Mouse (Mus musculus) myocyte (in vitro differentiated cells): ENCODE results near the gene Cenpo. TPM values are rescaled to one million over a fixed set of nuclear protein-coding genes. Genes with fewer than 3 reads are reported as not detected.
A peak's percentile ranks its signal among the peaks of the same experiment; 100 is the strongest.

Experiments used
- H3K27me3 ChIP-seq: one replicate; pipeline ENCODE4 v1.6.1; 2011; ENCODE audit not compliant: control insufficient read depth, insufficient read depth, insufficient read length
- H3K36me3 ChIP-seq: one replicate; pipeline ENCODE4 v1.6.1; 2011; ENCODE audit not compliant: control insufficient read depth, insufficient read depth
- H3K4me2 ChIP-seq: one replicate; pipeline ENCODE4 v1.6.1; 2011; ENCODE audit warnings: low read depth, control low read depth
- H3K4me3 ChIP-seq: one replicate; pipeline ENCODE4 v1.5.1; 2011; ENCODE audit warnings: mild to moderate bottlenecking, control low read depth, moderate library complexity
- H3K79me2 ChIP-seq: one replicate; pipeline ENCODE4 v1.6.1; 2011; ENCODE audit not compliant: control insufficient read depth, insufficient read depth
- H3ac ChIP-seq: one replicate; pipeline ENCODE4 v1.6.1; 2011; ENCODE audit not compliant: control insufficient read depth, insufficient read length
- CEBPB ChIP-seq: IDR thresholded peaks from 2 replicates; pipeline ENCODE4 v1.6.1; 2011; ENCODE audit warnings: mild to moderate bottlenecking, moderate library complexity; ENCODE audit not compliant: poor library complexity, insufficient read depth, severe bottlenecking
- E2F4 ChIP-seq: IDR thresholded peaks from one replicate; pipeline ENCODE4 v1.6.1; 2011; ENCODE audit warnings: mild to moderate bottlenecking, control low read depth, moderate library complexity; ENCODE audit not compliant: insufficient read depth
- MAX ChIP-seq: IDR thresholded peaks from one replicate; pipeline ENCODE4 v1.6.1; 2011; ENCODE audit warnings: low read depth, mild to moderate bottlenecking, control low read depth
- MYOD1 ChIP-seq, 3 experiments: IDR thresholded peaks; one replicate each; pipeline ENCODE4 v1.6.1; 2011; ENCODE audit warnings: control low read depth in 2 of 3, low read depth in 2 of 3, mild to moderate bottlenecking in 2 of 3, moderate library complexity in 1 of 3; ENCODE audit not compliant: insufficient read length in 2 of 3, control insufficient read depth in 1 of 3
- MYOG ChIP-seq, 3 experiments: IDR thresholded peaks; one replicate each; pipeline ENCODE4 v1.6.1; 2011; ENCODE audit warnings: control low read depth in 2 of 3, low read depth in 2 of 3, mild to moderate bottlenecking in 2 of 3; ENCODE audit not compliant: insufficient read length in 2 of 3, control insufficient read depth in 1 of 3, insufficient read depth in 1 of 3
- POLR2A ChIP-seq: IDR thresholded peaks from one replicate; pipeline ENCODE4 v1.6.1; 2011; ENCODE audit warnings: low read depth, mild to moderate bottlenecking, control low read depth, moderate library complexity; ENCODE audit not compliant: insufficient read length
- POLR2AphosphoS2 ChIP-seq: IDR thresholded peaks from one replicate; pipeline ENCODE4 v1.6.1; 2011; ENCODE audit warnings: low read depth, control low read depth; ENCODE audit not compliant: insufficient read length
- REST ChIP-seq: IDR thresholded peaks from one replicate; pipeline ENCODE4 v1.6.1; 2011; ENCODE audit warnings: mild to moderate bottlenecking, control low read depth, moderate library complexity; ENCODE audit not compliant: insufficient read depth, insufficient read length
- SRF ChIP-seq: IDR thresholded peaks from one replicate; pipeline ENCODE4 v1.6.1; 2011; ENCODE audit warnings: low read depth; ENCODE audit not compliant: control insufficient read depth, insufficient read length
- TCF12 ChIP-seq: IDR thresholded peaks from one replicate; pipeline ENCODE4 v1.6.1; 2011; ENCODE audit warnings: mild to moderate bottlenecking, control low read depth; ENCODE audit not compliant: poor library complexity, insufficient read depth, severe bottlenecking
- TCF3 ChIP-seq: IDR thresholded peaks from one replicate; pipeline ENCODE4 v1.6.1; 2011; ENCODE audit warnings: low read depth, control low read depth; ENCODE audit not compliant: insufficient read length
- USF1 ChIP-seq: IDR thresholded peaks from one replicate; pipeline ENCODE4 v1.6.1; 2011; ENCODE audit warnings: low read depth, mild to moderate bottlenecking, control low read depth, moderate library complexity
- polyA plus RNA-seq: library from polyadenylated mRNA; unstranded; fragments of >200 nt; fragmentation: generic; extraction: Trizol; gene quantifications from one replicate; pipeline ENCODE4 v1.2.1, GENCODE M21; 2012; ENCODE audit warnings: missing spikeins

Gene Cenpo
- polyA plus RNA-seq, 1 experiment = 5.5 TPM

GRCm38 (mm10) chr12:4158179-4158578, 75.9 kb downstream of the Cenpo start:
- H3K79me2 ChIP-seq = no peaks in the 10 kb centered on the region
- peak overlapping the region; percentile 40 for H3K4me2 ChIP-seq
- no peak overlapping the region for H3ac ChIP-seq
- H3K4me3 ChIP-seq = no peak overlapping the region
- H3K36me3 ChIP-seq = no peaks in the 10 kb centered on the region
- no peaks in the 10 kb centered on the region for H3K27me3 ChIP-seq
- no peak for TF ChIP-seq POLR2A
- TF ChIP-seq CEBPB = peak; percentile 64; the same call in 1 of the 2 replicates
- no peak for TF ChIP-seq USF1

GRCm38 (mm10) chr12:4157466-4157865, 76.6 kb downstream of the Cenpo start:
- no peak overlapping the region for H3ac ChIP-seq
- no peaks in the 10 kb centered on the region for H3K36me3 ChIP-seq
- no peaks in the 10 kb centered on the region for H3K79me2 ChIP-seq
- no peak overlapping the region for H3K4me3 ChIP-seq
- no peak overlapping the region for H3K4me2 ChIP-seq
- H3K27me3 ChIP-seq = no peaks in the 10 kb centered on the region
- TF ChIP-seq E2F4 (no peak), USF1 (no peak), MYOD1 (IDR thresholded peaks at IDR 0.05; ENCODE audit: control insufficient read depth in 1 of 3, insufficient read length in 2 of 3, low read depth in 2 of 3) (no peak), REST (no peak), MAX (no peak), POLR2AphosphoS2 (no peak), POLR2A (no peak), MYOG (IDR thresholded peaks at IDR 0.05; ENCODE audit: control insufficient read depth in 1 of 3, insufficient read depth in 1 of 3, insufficient read length in 2 of 3, low read depth in 2 of 3) (no peak), CEBPB (no peak)

- Histone ChIP-seq H3K27me3 (no peaks in the 10 kb centered on the region), H3K4me2 (no peak overlapping the region), H3ac (no peak overlapping the region), H3K36me3 (no peaks in the 10 kb centered on the region), H3K79me2 (no peaks in the 10 kb centered on the region), H3K4me3 (no peak overlapping the region)
- TF ChIP-seq E2F4 (no peak), MYOG (IDR thresholded peaks at IDR 0.05; ENCODE audit: control insufficient read depth in 1 of 3, insufficient read depth in 1 of 3, insufficient read length in 2 of 3, low read depth in 2 of 3) (no peak), USF1 (no peak), CEBPB (no peak), POLR2A (no peak), SRF (no peak), MYOD1 (IDR thresholded peaks at IDR 0.05; ENCODE audit: control insufficient read depth in 1 of 3, insufficient read length in 2 of 3, low read depth in 2 of 3) (no peak), MAX (no peak), TCF3 (no peak), POLR2AphosphoS2 (no peak), REST (no peak), TCF12 (no peak)
Observed at GRCm38 (mm10) chr12:4151969-4152368, 82.1 kb downstream of the Cenpo start.

- Histone ChIP-seq H3K36me3 (no peaks in the 10 kb centered on the region), H3ac (no peak overlapping the region), H3K4me3 (no peak overlapping the region), H3K79me2 (no peaks in the 10 kb centered on the region), H3K27me3 (no peaks in the 10 kb centered on the region), H3K4me2 (no peak overlapping the region)
- TF ChIP-seq CEBPB = no peak
- TF ChIP-seq MYOD1 (IDR thresholded peaks at IDR 0.05; ENCODE audit: control insufficient read depth in 1 of 3, insufficient read length in 2 of 3, low read depth in 2 of 3) = no peak
- TF ChIP-seq TCF3 = no peak
- TF ChIP-seq POLR2A = no peak
- no peak for TF ChIP-seq USF1
- TF ChIP-seq MAX = no peak
Observed at GRCm38 (mm10) chr12:4150936-4151335, 83.2 kb downstream of the Cenpo start.

Other genes with a start within 250 kb of the Cenpo start
- 0.02 TPM for gene Efr3b, start 195.4 kb downstream of the Cenpo start, polyA plus RNA-seq
- 4.8 TPM for gene Dnajc27, start 151.7 kb downstream of the Cenpo start, polyA plus RNA-seq
- gene Adcy3, start 101.2 kb downstream of the Cenpo start, polyA plus RNA-seq = 0.85 TPM
- 3.5 TPM for gene Ptrhd1, start 267 bp downstream of the Cenpo start, polyA plus RNA-seq
- 7.1 TPM for gene Ncoa1, start 242.9 kb upstream of the Cenpo start, polyA plus RNA-seq